Mouse (Mus musculus): ENCODE data around the gene Ap2b1. TPM values are rescaled to one million over a fixed set of nuclear protein-coding genes. Genes with fewer than 3 reads are reported as not detected.
A peak's percentile ranks its signal among the peaks of the same experiment; 100 is the strongest.

Ap2b1 gene
- total and polyA plus RNA-seq, 3 experiments = 16.3 to 43.6 (median 42.2) TPM

- peak overlapping the region; percentile 57 for H3K27ac ChIP-seq
- no peaks in the 10 kb centered on the region; the same call in 1 of the 2 replicates for H3K27me3 ChIP-seq (ENCODE audit: control insufficient read depth, insufficient read depth, low read length)
- no peaks in the 10 kb centered on the region for H3K36me3 ChIP-seq (ENCODE audit: control insufficient read depth, insufficient read depth, low read length)
- TF ChIP-seq EP300 (IDR thresholded peaks at IDR 0.05; ENCODE audit: insufficient read depth, low read depth, low read length) (peak; percentile 64; the same call in 1 of the 2 replicates), CTCF (IDR thresholded peaks at IDR 0.05) (peak; percentile 73), POLR2A (IDR thresholded peaks at IDR 0.05; ENCODE audit: insufficient read depth, low read depth, low read length) (no peak)
- H3K9ac ChIP-seq (ENCODE audit: low read depth, low read length) = peak overlapping the region; percentile 69
- H3K4me3 ChIP-seq = peak overlapping the region; percentile 71
- no peaks in the 10 kb centered on the region for H3K79me2 ChIP-seq (replicated peaks; ENCODE audit: control insufficient read depth, insufficient read depth, low read length)
- WGBS = under 1% methylated on average over 66 of the region's 75 CpGs
- intact Hi-C loops (cut with DNase I) = loop anchor here (1.0 to 5.0 kb wide), 3 partner anchors 27 to 312 kb away; partner anchors contain the start of gene Heatr6
- peaks cover 10% of the 10 kb centered on the region for H3K4me1 ChIP-seq (ENCODE audit: control insufficient read depth, insufficient read depth, low read length)
- peak; percentile 89 to 91 for DNase-seq
These were observed 141.5 kb downstream of the Ap2b1 start for GRCm38 (mm10) chr11:83440081-83441064.

DNA sequence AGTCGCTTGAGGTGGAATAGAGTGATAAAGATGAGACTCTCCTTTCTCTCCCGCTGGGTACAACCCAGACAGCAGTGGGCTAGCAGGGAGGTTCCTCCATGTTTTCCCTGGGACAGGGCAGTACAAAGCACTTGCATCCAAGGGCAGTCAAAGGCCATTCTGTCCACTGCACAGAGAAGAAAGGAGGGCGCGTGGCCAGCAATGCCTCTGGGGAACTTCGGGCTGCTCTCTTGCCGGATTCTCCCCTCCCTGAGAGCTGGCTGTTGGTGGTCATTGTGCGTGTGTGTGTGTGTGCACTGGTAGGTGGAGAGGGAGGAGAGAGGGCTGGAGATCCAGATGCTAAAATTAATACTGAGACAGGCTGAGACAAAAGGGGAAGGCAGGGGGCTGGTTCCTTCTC is 142.4 kb downstream of the Ap2b1 start:
- peak; percentile 72 to 73 for DNase-seq
- no peaks in the 10 kb centered on the region for H3K79me2 ChIP-seq (replicated peaks; ENCODE audit: control insufficient read depth, insufficient read depth, low read length)
- H3K27ac ChIP-seq = peak overlapping the region; percentile 57
- TF ChIP-seq CTCF (IDR thresholded peaks at IDR 0.05) = no peak
- peak; percentile 81; the same call in 1 of the 2 replicates for TF ChIP-seq EP300 (IDR thresholded peaks at IDR 0.05; ENCODE audit: insufficient read depth, low read depth, low read length)
- 10% methylated on average over 7 of the region's 7 CpGs for WGBS
- H3K9ac ChIP-seq (ENCODE audit: low read depth, low read length) = no peak overlapping the region
- H3K36me3 ChIP-seq (ENCODE audit: control insufficient read depth, insufficient read depth, low read length) = no peaks in the 10 kb centered on the region
- peak overlapping the region; percentile 71; the same call in 1 of the 2 replicates for H3K4me3 ChIP-seq
- intact Hi-C loops (cut with DNase I) = loop anchor here (1.0 to 5.0 kb wide), 3 partner anchors 26 to 311 kb away; partner anchors contain the start of gene Heatr6
- no peaks in the 10 kb centered on the region; the same call in 1 of the 2 replicates for H3K27me3 ChIP-seq (ENCODE audit: control insufficient read depth, insufficient read depth, low read length)
- H3K4me1 ChIP-seq (ENCODE audit: control insufficient read depth, insufficient read depth, low read length) = peaks cover 10% of the 10 kb centered on the region

DNA sequence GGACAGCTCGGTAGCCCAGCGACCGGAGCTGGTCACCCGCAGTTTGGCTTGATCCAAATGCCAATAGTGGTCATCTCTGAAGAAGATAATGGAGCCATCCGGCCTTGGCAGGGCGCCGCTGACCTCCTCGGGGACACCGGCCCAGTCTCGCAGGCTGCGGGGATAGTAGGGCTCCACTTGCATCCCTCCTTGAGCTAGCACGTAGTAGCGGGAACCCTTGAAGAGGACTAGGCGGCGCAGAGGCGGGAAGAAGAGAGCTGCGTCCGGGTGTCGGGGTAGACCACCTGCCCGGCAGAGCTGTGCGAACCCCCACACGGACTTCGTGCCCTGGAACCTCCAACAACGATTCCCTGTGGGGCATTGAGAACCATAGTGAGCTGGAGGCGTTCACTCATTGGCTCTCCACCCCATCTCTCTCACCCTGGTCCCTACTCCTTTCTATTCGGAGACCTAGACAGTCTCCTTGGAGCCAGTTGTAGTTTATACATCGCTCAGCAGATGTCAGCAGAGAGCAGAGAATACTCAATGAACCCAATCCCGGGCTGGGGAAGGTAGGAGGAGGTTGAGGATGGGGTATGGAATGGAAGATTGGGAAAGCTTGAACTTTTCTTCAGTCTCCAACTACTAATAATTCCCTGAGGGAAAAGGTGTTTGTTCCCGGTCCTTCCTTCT is 143.9 kb downstream of the Ap2b1 start:
- peak overlapping the region; percentile 20; the same call in 1 of the 2 replicates for H3K4me3 ChIP-seq
- no peak overlapping the region for H3K27ac ChIP-seq
- intact Hi-C loops (cut with DNase I) = loop anchor here (1.0 to 5.0 kb wide), 3 partner anchors 30 to 310 kb away; partner anchors contain the start of gene Heatr6
- peak; percentile 73 to 78 for DNase-seq
- no peaks in the 10 kb centered on the region for H3K36me3 ChIP-seq (ENCODE audit: control insufficient read depth, insufficient read depth, low read length)
- TF ChIP-seq CTCF (IDR thresholded peaks at IDR 0.05) (peak; percentile 95), POLR2A (IDR thresholded peaks at IDR 0.05; ENCODE audit: insufficient read depth, low read depth, low read length) (no peak), EP300 (IDR thresholded peaks at IDR 0.05; ENCODE audit: insufficient read depth, low read depth, low read length) (peak; percentile 91)
- peak overlapping the region; percentile 46; the same call in 1 of the 2 replicates for H3K9ac ChIP-seq (ENCODE audit: low read depth, low read length)
- H3K4me1 ChIP-seq (ENCODE audit: control insufficient read depth, insufficient read depth, low read length) = peaks cover 18% of the 10 kb centered on the region
- no peaks in the 10 kb centered on the region; the same call in 1 of the 2 replicates for H3K27me3 ChIP-seq (ENCODE audit: control insufficient read depth, insufficient read depth, low read length)
- no peaks in the 10 kb centered on the region for H3K79me2 ChIP-seq (replicated peaks; ENCODE audit: control insufficient read depth, insufficient read depth, low read length)
- 9% methylated on average over 29 of the region's 29 CpGs for WGBS

DNA sequence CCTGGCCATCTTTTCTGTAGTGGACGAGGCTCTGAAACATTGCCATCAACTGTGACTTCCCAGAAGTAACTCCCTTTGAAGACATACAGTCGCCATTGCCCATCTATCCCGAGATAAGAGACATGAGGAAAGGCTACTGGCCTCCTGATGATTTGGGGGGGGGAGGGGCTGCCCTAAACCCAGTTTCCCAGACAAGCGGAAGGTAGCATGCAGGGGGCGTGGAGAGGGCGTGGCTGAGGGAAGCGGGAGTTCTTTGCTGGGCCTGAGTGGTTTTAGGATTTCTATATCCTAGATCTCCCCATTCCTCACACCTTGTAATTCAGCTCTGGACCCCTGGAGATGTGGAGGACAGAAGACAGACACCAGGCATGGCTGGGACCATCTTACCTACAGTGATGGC is 145.0 kb downstream of the Ap2b1 start:
- Histone ChIP-seq H3K4me3 (no peak overlapping the region), H3K9ac (ENCODE audit: low read depth, low read length) (no peak overlapping the region), H3K27me3 (ENCODE audit: control insufficient read depth, insufficient read depth, low read length) (no peaks in the 10 kb centered on the region; the same call in 1 of the 2 replicates), H3K4me1 (ENCODE audit: control insufficient read depth, insufficient read depth, low read length) (peaks cover 23% of the 10 kb centered on the region), H3K36me3 (ENCODE audit: control insufficient read depth, insufficient read depth, low read length) (no peaks in the 10 kb centered on the region; the same call in 1 of the 2 replicates), H3K79me2 (replicated peaks; ENCODE audit: control insufficient read depth, insufficient read depth, low read length) (no peaks in the 10 kb centered on the region), H3K27ac (no peak overlapping the region)
- no peak for DNase-seq
- WGBS = 10% methylated on average over 7 of the region's 7 CpGs
- no peak for TF ChIP-seq POLR2A (IDR thresholded peaks at IDR 0.05; ENCODE audit: insufficient read depth, low read depth, low read length)
- no peak for TF ChIP-seq CTCF (IDR thresholded peaks at IDR 0.05)
- no peak for TF ChIP-seq EP300 (IDR thresholded peaks at IDR 0.05; ENCODE audit: insufficient read depth, low read depth, low read length)
- intact Hi-C loops (cut with DNase I) = loop anchor here (1.0 to 5.0 kb wide), 3 partner anchors 28 to 308 kb away; partner anchors contain the start of gene Heatr6

GRCm38 (mm10) chr11:83445001-83445400 is 146.2 kb downstream of the Ap2b1 start:
- no peaks in the 10 kb centered on the region for H3K79me2 ChIP-seq (replicated peaks; ENCODE audit: control insufficient read depth, insufficient read depth, low read length)
- H3K27me3 ChIP-seq (ENCODE audit: control insufficient read depth, insufficient read depth, low read length) = no peaks in the 10 kb centered on the region; the same call in 1 of the 2 replicates
- no peak for DNase-seq
- H3K4me3 ChIP-seq = no peak overlapping the region
- intact Hi-C loops (cut with DNase I) = no loop called here
- H3K4me1 ChIP-seq (ENCODE audit: control insufficient read depth, insufficient read depth, low read length) = peaks cover 30% of the 10 kb centered on the region
- no peaks in the 10 kb centered on the region; the same call in 1 of the 2 replicates for H3K36me3 ChIP-seq (ENCODE audit: control insufficient read depth, insufficient read depth, low read length)
- 45% methylated on average over 19 of the region's 19 CpGs for WGBS
- no peak overlapping the region for H3K27ac ChIP-seq
- H3K9ac ChIP-seq (ENCODE audit: low read depth, low read length) = no peak overlapping the region
- no peak for TF ChIP-seq POLR2A (IDR thresholded peaks at IDR 0.05; ENCODE audit: insufficient read depth, low read depth, low read length)
- no peak for TF ChIP-seq CTCF (IDR thresholded peaks at IDR 0.05)
- no peak for TF ChIP-seq EP300 (IDR thresholded peaks at IDR 0.05; ENCODE audit: insufficient read depth, low read depth, low read length)

Data from heart, adult 2 months (tissue).